Mouse (Mus musculus): ENCODE results near the gene Sytl3. TPM values are rescaled to one million over a fixed set of nuclear protein-coding genes. Genes with fewer than 3 reads are reported as not detected.

The Sytl3 gene
- total and polyA plus RNA-seq, 3 experiments, result 27.6 to 73.2 (median 59.3) TPM

GRCm38 (mm10) chr17:6764730-6765129 is 105.8 kb downstream of the Sytl3 start:
- H3K4me1 ChIP-seq (ENCODE audit: control insufficient read depth in 1 of 2, insufficient read depth in 2 of 2), result peaks cover 3 to 64% of the 10 kb centered on the region in 2 experiments

GRCm38 (mm10) chr17:6765886-6766285 is 107.0 kb downstream of the Sytl3 start:
- Histone ChIP-seq H3K36me3 (replicated peaks in 1 of 2; ENCODE audit: control insufficient read depth in 1 of 2, insufficient read depth in 1 of 2, low read length in 1 of 2) (peaks cover 16 to 74% of the 10 kb centered on the region in 2 experiments), H3K4me2 (ENCODE audit: insufficient read depth, low read depth, poor library complexity, severe bottlenecking) (no peak overlapping the region), H3K4me3 (replicated peaks in 1 of 3; ENCODE audit: low read depth in 2 of 3, low read length in 2 of 3, poor library complexity in 1 of 3) (no peak overlapping the region), H3K9ac (ENCODE audit: insufficient read depth, low read depth) (no peak overlapping the region), H3K27ac (ENCODE audit: insufficient read depth, low read depth) (no peak overlapping the region), H3K79me2 (replicated peaks; ENCODE audit: control insufficient read depth, extremely low read depth, insufficient read depth, poor library complexity, severe bottlenecking) (peaks cover 91% of the 10 kb centered on the region), H3K4me1 (ENCODE audit: control insufficient read depth in 1 of 2, insufficient read depth in 2 of 2) (peaks cover under 1 to 61% of the 10 kb centered on the region in 2 experiments), H3K9me3 (replicated peaks; ENCODE audit: low read length) (no peaks in the 10 kb centered on the region), H3K27me3 (replicated peaks) (no peaks in the 10 kb centered on the region)
- dilution Hi-C loops (cut with MboI; ENCODE audit: extremely low pct_ligation_motif_present, extremely low pct_unique_long_range_greater_than_20kb, low sequenced_read_pairs) (no loop called here), in situ Hi-C loops (cut with MboI; ENCODE audit: low pct_ligation_motif_present, low pct_unique_long_range_greater_than_20kb, low sequenced_read_pairs) (no loop called here)
- no peak for DNase-seq (ENCODE audit: extremely low read depth)
- TF ChIP-seq E2F4 (IDR thresholded peaks at IDR 0.05; ENCODE audit: insufficient replicate concordance, low read depth, low read length) (no peak), MEF2A (IDR thresholded peaks at IDR 0.05; ENCODE audit: borderline replicate concordance, low read depth, low read length) (no peak), CHD2 (IDR thresholded peaks at IDR 0.05; ENCODE audit: low read length) (no peak)

More at GRCm38 (mm10) chr17:6764730-6765129, 105.8 kb downstream of the Sytl3 start:
- peaks cover 12 to 69% of the 10 kb centered on the region in 2 experiments for H3K36me3 ChIP-seq (replicated peaks in 1 of 2; ENCODE audit: control insufficient read depth in 1 of 2, insufficient read depth in 1 of 2, low read length in 1 of 2)
- dilution Hi-C loops (cut with MboI; ENCODE audit: extremely low pct_ligation_motif_present, extremely low pct_unique_long_range_greater_than_20kb, low sequenced_read_pairs) (no loop called here), in situ Hi-C loops (cut with MboI; ENCODE audit: low pct_ligation_motif_present, low pct_unique_long_range_greater_than_20kb, low sequenced_read_pairs) (no loop called here)
- no peak for DNase-seq (ENCODE audit: extremely low read depth)
- no peak overlapping the region for H3K9ac ChIP-seq (ENCODE audit: insufficient read depth, low read depth)
- H3K4me3 ChIP-seq (replicated peaks in 1 of 3; ENCODE audit: low read depth in 2 of 3, low read length in 2 of 3, poor library complexity in 1 of 3), result no peak overlapping the region
- no peak overlapping the region for H3K4me2 ChIP-seq (ENCODE audit: insufficient read depth, low read depth, poor library complexity, severe bottlenecking)
- H3K79me2 ChIP-seq (replicated peaks; ENCODE audit: control insufficient read depth, extremely low read depth, insufficient read depth, poor library complexity, severe bottlenecking), result peaks cover 91% of the 10 kb centered on the region
- TF ChIP-seq CHD1 (IDR thresholded peaks at IDR 0.05; ENCODE audit: low read depth, low read length) (no peak), MAX (IDR thresholded peaks at IDR 0.05; ENCODE audit: low read length) (no peak), SIN3A (IDR thresholded peaks at IDR 0.05; ENCODE audit: low read length) (no peak), RCOR1 (conservative IDR thresholded peaks at IDR 0.05; ENCODE audit: low read depth, low read length) (no peak), POLR2A (IDR thresholded peaks at IDR 0.05; ENCODE audit: low read depth, low read length) (no peak), MAZ (IDR thresholded peaks at IDR 0.05; ENCODE audit: low read depth, low read length) (no peak), USF1 (IDR thresholded peaks at IDR 0.05; ENCODE audit: low read depth, low read length) (no peak), IRF4 (IDR thresholded peaks at IDR 0.05; ENCODE audit: low read depth, low read length) (no peak), KAT2A (IDR thresholded peaks at IDR 0.05; ENCODE audit: insufficient replicate concordance, low read length) (no peak), TBP (conservative IDR thresholded peaks at IDR 0.05; ENCODE audit: low read depth, low read length) (no peak), ELF1 (IDR thresholded peaks at IDR 0.05; ENCODE audit: low read depth, low read length) (no peak), UBTF (IDR thresholded peaks at IDR 0.05; ENCODE audit: low read depth, low read length) (no peak), BHLHE40 (IDR thresholded peaks at IDR 0.05; ENCODE audit: low read depth, low read length) (no peak), E2F4 (IDR thresholded peaks at IDR 0.05; ENCODE audit: insufficient replicate concordance, low read depth, low read length) (no peak), MYC (IDR thresholded peaks at IDR 0.05; ENCODE audit: low read depth, low read length) (no peak), NRF1 (IDR thresholded peaks at IDR 0.05; ENCODE audit: low read depth, low read length) (no peak), MEF2A (IDR thresholded peaks at IDR 0.05; ENCODE audit: borderline replicate concordance, low read depth, low read length) (no peak), JUND (conservative IDR thresholded peaks at IDR 0.05; ENCODE audit: low read depth, low read length) (no peak), JUN (IDR thresholded peaks at IDR 0.05; ENCODE audit: insufficient read depth, low read depth, low read length) (no peak)
- H3K27me3 ChIP-seq (replicated peaks), result no peaks in the 10 kb centered on the region
- H3K27ac ChIP-seq (ENCODE audit: insufficient read depth, low read depth), result no peak overlapping the region
- no peaks in the 10 kb centered on the region for H3K9me3 ChIP-seq (replicated peaks; ENCODE audit: low read length)

Data from CH12.LX (cell line).